Mouse (Mus musculus) heart, postnatal 0 days (tissue): ENCODE results near the gene Ccr6.

Source experiments
- CTCF ChIP-seq: IDR thresholded peaks from 2 replicates; pipeline ENCODE4 v1.5.1; 2016; ENCODE audit warnings: antibody characterized with exemption, control low read depth, low read depth
- EP300 ChIP-seq: IDR thresholded peaks from 2 replicates; pipeline ENCODE4 v1.6.1; 2016; ENCODE audit warnings: antibody characterized with exemption, low read depth

DNA sequence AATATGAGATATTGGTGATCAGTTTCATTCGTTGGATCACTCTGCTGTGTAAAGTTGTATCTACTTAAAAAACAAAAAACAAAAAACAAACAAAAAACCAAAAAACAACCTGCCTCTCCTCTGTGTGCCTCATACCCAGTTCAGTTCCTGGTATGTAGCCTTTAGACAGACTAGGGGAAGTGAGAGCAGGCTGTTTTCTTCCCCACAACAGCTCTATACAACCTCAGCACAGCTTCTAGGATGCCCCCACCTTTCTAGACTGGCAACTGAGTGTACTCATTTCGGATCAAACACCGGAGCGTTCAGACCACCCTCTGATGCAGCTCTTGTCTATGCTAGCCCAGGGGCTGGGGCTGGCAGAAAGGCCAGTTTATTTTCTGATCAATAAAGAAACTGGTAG is 10.1 kb upstream of the Ccr6 start:
- TF ChIP-seq CTCF (no peak), EP300 (no peak)
